Mouse (Mus musculus): Measurements from ENCODE around the gene Def8. TPM values are rescaled to one million over a fixed set of nuclear protein-coding genes. Genes with fewer than 3 reads are reported as not detected.

Def8 gene
- 15.6 TPM for polyA plus RNA-seq (2017; shearing (Covaris generic))

DNA sequence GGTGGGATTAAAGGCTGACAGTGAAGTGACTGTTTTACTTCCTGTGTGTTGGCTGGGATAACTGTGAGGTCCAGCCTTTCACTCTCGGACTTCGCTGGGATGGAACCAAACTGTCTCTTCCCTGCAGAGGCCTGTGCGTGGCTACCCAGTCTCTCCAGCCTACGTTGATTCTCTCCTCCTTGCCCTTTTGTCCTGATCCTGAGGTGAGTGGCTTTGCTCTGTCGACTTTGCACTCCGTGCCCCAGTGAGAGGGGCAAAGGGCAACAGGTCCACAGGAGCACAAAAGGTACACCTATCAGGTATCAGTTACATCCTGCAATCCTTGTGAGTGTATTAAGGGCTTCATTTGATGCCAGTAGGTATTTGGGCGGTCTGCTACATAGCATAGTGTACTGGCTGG, at the start of gene Def8:
Gene Def8, plus strand, starts transcription at position 87 of the 400 bp plus-strand sequence.

GRCm38 (mm10) chr8:123406786-123407185, 16.5 kb upstream of the Def8 start, which contains the start of gene Mc1r:
Mc1r (plus strand) TSS chr8:123407107.

DNA sequence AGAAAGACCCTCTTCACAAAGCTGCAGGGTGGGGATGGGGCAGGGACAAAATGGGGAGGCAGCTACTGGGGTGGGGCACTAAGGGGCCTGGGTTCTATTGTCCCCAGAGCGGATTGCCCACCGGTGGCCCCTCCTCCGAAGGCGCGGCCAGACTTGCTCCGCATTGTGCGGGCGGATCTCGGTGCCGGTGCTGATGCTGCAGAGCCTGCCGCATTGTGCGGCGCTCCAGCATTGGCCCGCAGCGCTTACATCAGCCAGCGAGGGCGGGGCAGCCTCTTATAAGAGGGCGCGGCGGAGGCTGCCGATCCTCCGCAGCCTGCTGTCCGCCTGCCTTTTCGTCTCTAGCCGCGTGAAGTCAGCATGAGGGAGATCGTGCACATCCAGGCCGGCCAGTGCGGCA, 12.1 kb upstream of the Def8 start, which contains the start of gene Tubb3:
Gene Tubb3, plus strand, starts transcription at position 179 of the 400 bp plus-strand sequence.

GRCm38 (mm10) chr8:123477737-123478258, 54.5 kb downstream of the Def8 start, which contains the start of gene Afg3l1:
Afg3l1 (plus strand) TSS chr8:123477903.

Other genes starting within 250 kb of the Def8 start
- not detected for gene Dpep1, start 237.3 kb upstream of the Def8 start, polyA plus RNA-seq (2017; shearing (Covaris generic))
- gene Chmp1a, start 210.8 kb upstream of the Def8 start, polyA plus RNA-seq (2017; shearing (Covaris generic)), result 227 TPM
- gene Spata33, start 210.7 kb upstream of the Def8 start, polyA plus RNA-seq (2017; shearing (Covaris generic)), result not detected
- 26.8 TPM for gene Cdk10, start 198.7 kb upstream of the Def8 start, polyA plus RNA-seq (2017; shearing (Covaris generic))
- 9.1 TPM for gene Spata2l, start 187.3 kb upstream of the Def8 start, polyA plus RNA-seq (2017; shearing (Covaris generic))
- gene Zfp276, start 169.3 kb upstream of the Def8 start, polyA plus RNA-seq (2017; shearing (Covaris generic)), result 23.2 TPM
- 19.5 TPM for gene Vps9d1, start 169.2 kb upstream of the Def8 start, polyA plus RNA-seq (2017; shearing (Covaris generic))
- 13.2 TPM for gene Fanca, start 105.0 kb upstream of the Def8 start, polyA plus RNA-seq (2017; shearing (Covaris generic))
- not detected for gene Spire2, start 90.8 kb upstream of the Def8 start, polyA plus RNA-seq (2017; shearing (Covaris generic))
- gene Tcf25, start 49.8 kb upstream of the Def8 start, polyA plus RNA-seq (2017; shearing (Covaris generic)), result 310 TPM
- gene Mc1r, start 16.4 kb upstream of the Def8 start, polyA plus RNA-seq (2017; shearing (Covaris generic)), result 0.10 TPM
- gene Tubb3, start 12.1 kb upstream of the Def8 start, polyA plus RNA-seq (2017; shearing (Covaris generic)), result 0.57 TPM
- 71.5 TPM for gene Afg3l1, start 54.4 kb downstream of the Def8 start, polyA plus RNA-seq (2017; shearing (Covaris generic))
- 0.64 TPM for gene Dbndd1, start 91.9 kb downstream of the Def8 start, polyA plus RNA-seq (2017; shearing (Covaris generic))
- gene Gas8, start 95.3 kb downstream of the Def8 start, polyA plus RNA-seq (2017; shearing (Covaris generic)), result 11.0 TPM
- not detected for gene Rhou, start 230.4 kb downstream of the Def8 start, polyA plus RNA-seq (2017; shearing (Covaris generic))

Data from activated CD4-positive, CD25-positive, alpha-beta regulatory T cell, adult 9 weeks (primary cell).